In the genomic region with DNA sequence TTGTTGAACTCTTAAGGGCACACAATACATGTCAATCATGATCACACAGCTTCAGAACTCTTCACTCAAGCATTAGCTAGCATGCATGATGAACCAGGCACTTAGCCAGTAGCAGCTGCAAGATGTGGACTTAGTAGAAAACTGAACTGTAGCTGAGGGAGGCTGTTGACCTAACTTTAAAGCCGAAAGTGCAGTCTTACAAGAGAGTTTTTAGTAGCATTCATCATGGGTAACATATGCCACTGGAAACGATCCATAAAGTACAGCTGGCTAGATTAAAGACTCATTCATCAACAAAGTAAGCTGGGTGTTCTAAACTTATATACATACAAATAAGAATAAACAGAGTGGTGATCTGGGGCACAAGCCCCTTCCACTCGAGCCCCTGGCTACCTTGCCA, we compare ENCODE assay signal across 26 mouse cellular contexts.
DNase-seq lines count a peak whose midpoint lies in the region; ATAC-seq and TF ChIP-seq lines count a peak whose summit lies in the region.
"Had no signal": no experiment of that assay in that cellular context is flagged by ENCODE, and none has a peak within 500 bp of the region (broad histone marks: within the 10 kb centered on the region; RNA-seq: fewer than 3 reads in every experiment).

No protein-coding gene starts in this region.

- no peaks in the 10 kb centered on the region for H3K27me3 ChIP-seq in forebrain, embryonic 16.5 days (replicated peaks; ENCODE audit: control insufficient read depth, insufficient read depth, low read length)
- no peaks in the 10 kb centered on the region for H3K27me3 ChIP-seq in forebrain, embryonic 15.5 days
- H3K27me3 ChIP-seq in midbrain, postnatal 0 days (ENCODE audit: insufficient read depth, low read length), result no peaks in the 10 kb centered on the region
- H3K27me3 ChIP-seq in midbrain, embryonic 15.5 days (replicated peaks), result no peaks in the 10 kb centered on the region
- H3K27me3 ChIP-seq: CH12.LX; embryonic facial prominence, embryonic 13.5 days; heart, embryonic 15.5 days; hindbrain, embryonic 15.5 days; intestine, embryonic 15.5 days; limb, embryonic 12.5 days; Patski had no signal

- no peak overlapping the region for H3K27ac ChIP-seq in forebrain, embryonic 16.5 days (ENCODE audit: low read length)
- H3K27ac ChIP-seq in forebrain, embryonic 15.5 days (replicated peaks), result no peak overlapping the region
- no peak overlapping the region for H3K27ac ChIP-seq in midbrain, postnatal 0 days (ENCODE audit: low read depth, low read length)
- no peak overlapping the region for H3K27ac ChIP-seq in midbrain, embryonic 15.5 days
- H3K27ac ChIP-seq: embryonic facial prominence, embryonic 13.5 days; heart, embryonic 15.5 days; hindbrain, embryonic 15.5 days; intestine, embryonic 15.5 days; limb, embryonic 12.5 days; stomach, postnatal 0 days had no signal

- no peak for TF ChIP-seq CTCF in midbrain, postnatal 0 days (IDR thresholded peaks at IDR 0.05)

- no peaks in the 10 kb centered on the region for H3K9me3 ChIP-seq in forebrain, embryonic 16.5 days (ENCODE audit: control insufficient read depth, low read length)
- H3K9me3 ChIP-seq in forebrain, embryonic 15.5 days, result no peaks in the 10 kb centered on the region
- H3K9me3 ChIP-seq in midbrain, postnatal 0 days (ENCODE audit: low read length), result no peaks in the 10 kb centered on the region
- no peaks in the 10 kb centered on the region for H3K9me3 ChIP-seq in midbrain, embryonic 15.5 days
- H3K9me3 ChIP-seq: embryonic facial prominence, embryonic 13.5 days; heart, embryonic 15.5 days; hindbrain, embryonic 15.5 days; intestine, embryonic 15.5 days; limb, embryonic 12.5 days had no signal

- 49% methylated on average over 3 of the region's 3 CpGs for WGBS in forebrain, embryonic 16.5 days
- WGBS in forebrain, embryonic 15.5 days, result 65% methylated on average over 3 of the region's 3 CpGs
- WGBS in midbrain, postnatal 0 days, result 75% methylated on average over 3 of the region's 3 CpGs
- WGBS in midbrain, embryonic 15.5 days, result 73% methylated on average over 3 of the region's 3 CpGs

- ATAC-seq in forebrain, embryonic 16.5 days, result peak; percentile 63
- no peak for ATAC-seq in forebrain, embryonic 15.5 days (replicated peaks)
- ATAC-seq in midbrain, postnatal 0 days (ENCODE audit: low FRiP score), result no peak
- ATAC-seq in midbrain, embryonic 15.5 days (replicated peaks), result no peak
- ATAC-seq: intestine, embryonic 15.5 days; liver, postnatal 0 days; Patski had no signal

- intact Hi-C loops in heart, postnatal 10 days (cut with DNase I), result no loop called here

- peak; percentile 4 for DNase-seq in kidney, postnatal 10 days
- DNase-seq in kidney, postnatal 25 days, result no peak
- peak; percentile 7 for DNase-seq in midbrain, postnatal 0 days (ENCODE audit: low spot score)
- no peak for DNase-seq in heart, postnatal 10 days
- DNase-seq: adrenal gland, adult 8-10 months; B cell, adult 2 months; cerebellum, adult 2 months; cerebellum, postnatal 25 days; heart, postnatal 4 days; kidney, postnatal 14 days; liver, postnatal 0 days; lung, postnatal 14 days had no signal

- H3K4me1 ChIP-seq in forebrain, embryonic 16.5 days (replicated peaks; ENCODE audit: control insufficient read depth, insufficient read depth, low read length), result no peaks in the 10 kb centered on the region
- no peaks in the 10 kb centered on the region for H3K4me1 ChIP-seq in forebrain, embryonic 15.5 days
- H3K4me1 ChIP-seq in midbrain, postnatal 0 days (ENCODE audit: insufficient read depth, low read length), result no peaks in the 10 kb centered on the region
- no peaks in the 10 kb centered on the region for H3K4me1 ChIP-seq in midbrain, embryonic 15.5 days
- H3K4me1 ChIP-seq: embryonic facial prominence, embryonic 13.5 days; heart, embryonic 15.5 days; hindbrain, embryonic 15.5 days; intestine, embryonic 15.5 days; limb, embryonic 12.5 days had no signal

- H3K4me2 ChIP-seq in forebrain, embryonic 16.5 days (ENCODE audit: low read length), result no peak overlapping the region
- H3K4me2 ChIP-seq in forebrain, embryonic 15.5 days (replicated peaks), result no peak overlapping the region
- H3K4me2 ChIP-seq in midbrain, postnatal 0 days (ENCODE audit: low read depth, low read length, poor library complexity, severe bottlenecking), result no peak overlapping the region
- no peak overlapping the region for H3K4me2 ChIP-seq in midbrain, embryonic 15.5 days
- H3K4me2 ChIP-seq: embryonic facial prominence, embryonic 13.5 days; heart, embryonic 15.5 days; hindbrain, embryonic 15.5 days; intestine, embryonic 15.5 days; limb, embryonic 12.5 days; liver, embryonic 11.5 days; midbrain, embryonic 11.5 days had no signal

- H3K4me3 ChIP-seq in forebrain, embryonic 16.5 days (replicated peaks; ENCODE audit: low read length), result no peak overlapping the region
- H3K4me3 ChIP-seq in forebrain, embryonic 15.5 days, result no peak overlapping the region
- H3K4me3 ChIP-seq in midbrain, postnatal 0 days (ENCODE audit: low read depth, low read length), result no peak overlapping the region
- H3K4me3 ChIP-seq in midbrain, embryonic 15.5 days, result no peak overlapping the region
- H3K4me3 ChIP-seq: embryonic facial prominence, embryonic 13.5 days; heart, embryonic 15.5 days; hindbrain, embryonic 15.5 days; intestine, embryonic 15.5 days; limb, embryonic 12.5 days had no signal

- no peaks in the 10 kb centered on the region for H3K36me3 ChIP-seq in forebrain, embryonic 16.5 days (ENCODE audit: control insufficient read depth, insufficient read depth)
- no peaks in the 10 kb centered on the region for H3K36me3 ChIP-seq in forebrain, embryonic 15.5 days
- no peaks in the 10 kb centered on the region for H3K36me3 ChIP-seq in midbrain, postnatal 0 days (ENCODE audit: insufficient read depth, low read length)
- H3K36me3 ChIP-seq in midbrain, embryonic 15.5 days (replicated peaks), result no peaks in the 10 kb centered on the region
- H3K36me3 ChIP-seq: embryonic facial prominence, embryonic 13.5 days; G1E; heart, embryonic 15.5 days; hindbrain, embryonic 15.5 days; intestine, embryonic 15.5 days; limb, embryonic 12.5 days had no signal

- no peak overlapping the region for H3K9ac ChIP-seq in forebrain, embryonic 16.5 days (replicated peaks; ENCODE audit: low read depth, low read length)
- no peak overlapping the region for H3K9ac ChIP-seq in forebrain, embryonic 15.5 days (replicated peaks)
- no peak overlapping the region for H3K9ac ChIP-seq in midbrain, postnatal 0 days (replicated peaks; ENCODE audit: low read length, poor library complexity, severe bottlenecking)
- H3K9ac ChIP-seq in midbrain, embryonic 15.5 days, result no peak overlapping the region
- H3K9ac ChIP-seq: embryonic facial prominence, embryonic 13.5 days; heart, embryonic 15.5 days; hindbrain, embryonic 15.5 days; intestine, embryonic 15.5 days; limb, embryonic 12.5 days; liver, postnatal 0 days had no signal

Comparison
In these comparisons a context has a peak if more than half of its experiments do, and no peak if none do; other contexts are left out.
1. DNase-seq: peak in kidney, postnatal 10 days (single experiment) and midbrain, postnatal 0 days (single experiment); none in kidney, postnatal 25 days (0 of 2) and heart, postnatal 10 days (0 of 2).